Mouse (Mus musculus) neural tube, embryonic 11.5 days (tissue): ENCODE data around the gene Ccr2. TPM values are rescaled to one million over a fixed set of nuclear protein-coding genes. Genes with fewer than 3 reads are reported as not detected.
"Not testable (repeated sequence)": the region's sequence is repeated elsewhere in the genome, so short reads cannot be mapped to it uniquely, and the experiment has no call there.

Experiments
- ATAC-seq: fragments of 200-750 bp; cut with Nextera tagmentation; 2 replicates; pipeline ENCODE4 v1.8.0; 2017; ENCODE audit warnings: moderate number of reproducible peaks, mild to moderate bottlenecking, moderate TSS enrichment, moderate library complexity; ENCODE audit not compliant: insufficient read depth, low FRiP score, low TSS enrichment
- DNase-seq: peaks from one replicate; pipeline ENCODE4 v3.0.0-alpha.2; 2015; ENCODE audit warnings: low spot score
- H3K27ac ChIP-seq: fragments of 300-500 bp; sonication (generic); 2 replicates; pipeline ENCODE4 v1.5.1; 2014; ENCODE audit warnings: low read depth, mild to moderate bottlenecking, low read length
- H3K27me3 ChIP-seq: fragments of 300-500 bp; sonication (generic); 2 replicates; pipeline ENCODE4 v1.6.1; 2014; ENCODE audit warnings: mild to moderate bottlenecking, low read length, mixed read lengths; ENCODE audit not compliant: control insufficient read depth, insufficient read depth
- H3K36me3 ChIP-seq: fragments of 300-500 bp; sonication (generic); 2 replicates; pipeline ENCODE4 v1.6.1; 2014; ENCODE audit warnings: mild to moderate bottlenecking, low read length, moderate library complexity, mixed read lengths; ENCODE audit not compliant: control insufficient read depth, insufficient read depth
- H3K4me1 ChIP-seq: fragments of 300-500 bp; sonication (generic); 2 replicates; pipeline ENCODE4 v1.6.1; 2014; ENCODE audit warnings: low read length, mixed read lengths; ENCODE audit not compliant: control insufficient read depth, insufficient read depth
- H3K4me2 ChIP-seq: fragments of 300-500 bp; sonication (generic); 2 replicates; pipeline ENCODE4 v1.6.1; 2014; ENCODE audit warnings: low read depth, mild to moderate bottlenecking, moderate library complexity
- H3K4me3 ChIP-seq: fragments of 300-500 bp; sonication (generic); 2 replicates; pipeline ENCODE4 v1.5.1; 2014; ENCODE audit warnings: low read depth, low read length
- H3K9ac ChIP-seq: fragments of 300-500 bp; sonication (generic); 2 replicates; pipeline ENCODE4 v1.6.1; 2014; ENCODE audit warnings: mild to moderate bottlenecking, low read length
- H3K9me3 ChIP-seq: fragments of 300-500 bp; sonication (generic); 2 replicates; pipeline ENCODE4 v1.6.1; 2016; ENCODE audit warnings: low read length; ENCODE audit not compliant: control insufficient read depth
- WGBS: fragments of 180-500 bp; shearing (Covaris S2); extraction: QIAGEN DNeasy Blood & Tissue Kit; methylation state at CpG from one replicate; pipeline ENCODE4 v1.1.7; 2014; 5-methylcytosine and 5-hydroxymethylcytosine counted together
- polyA plus RNA-seq: library from polyadenylated mRNA; unstranded; fragments of >200 nt; fragmentation: Nextera tagmentation; extraction: Ambion mirVana; gene quantifications from 2 replicates; pipeline ENCODE4 v1.2.1, GENCODE M21; 2014

The Ccr2 gene
- polyA plus RNA-seq, 1 experiment from 2014 or later: 0.27 TPM

DNA sequence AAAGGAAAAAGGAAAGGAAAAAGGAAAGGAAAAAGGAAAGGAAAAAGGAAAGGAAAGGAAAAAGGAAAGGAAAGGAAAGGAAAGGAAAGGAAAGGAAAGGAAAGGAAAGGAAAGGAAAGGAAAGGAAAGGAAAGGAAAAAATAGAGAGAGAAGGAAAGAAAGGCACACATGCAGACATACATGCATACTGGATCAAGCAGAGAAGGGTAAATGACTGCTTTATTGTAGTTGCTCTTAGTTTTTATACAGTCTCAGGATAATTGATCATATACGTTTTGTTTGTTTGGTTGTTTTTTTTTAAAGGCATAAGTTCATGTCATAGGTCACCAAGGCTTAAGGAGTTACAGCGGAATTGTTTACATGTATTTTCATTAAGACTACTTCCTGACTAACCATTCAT is 31.1 kb downstream of the Ccr2 start:
- H3K9ac ChIP-seq, H3K27ac ChIP-seq, ATAC-seq, H3K27me3 ChIP-seq, H3K4me1 ChIP-seq, H3K4me3 ChIP-seq, DNase-seq, H3K36me3 ChIP-seq, H3K9me3 ChIP-seq, H3K4me2 ChIP-seq: not testable (repeated sequence)
- WGBS: 81% methylated on average over 2 of the region's 2 CpGs

DNA sequence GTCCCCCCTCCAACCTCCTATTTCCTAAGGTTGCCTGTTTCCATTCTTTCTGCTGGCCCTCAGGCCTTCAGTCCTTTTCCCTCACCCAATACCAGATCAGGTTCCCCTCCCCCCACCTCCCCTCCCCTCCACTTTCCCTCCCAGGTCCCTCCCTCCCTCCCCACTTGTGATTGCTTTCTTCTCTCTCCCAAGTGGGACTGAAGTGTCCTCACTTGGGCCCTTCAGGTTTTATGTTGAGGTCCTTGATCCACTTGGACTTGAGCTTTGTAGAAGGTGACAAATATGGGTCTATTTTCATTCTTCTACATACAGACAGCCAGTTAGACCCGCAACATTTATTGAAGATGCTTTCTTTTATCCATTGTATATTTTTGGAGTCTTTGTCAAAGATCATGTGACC is 33.2 kb downstream of the Ccr2 start:
- WGBS: 96% methylated on average over 1 of the region's 1 CpGs
- not testable (repeated sequence) for H3K4me2 ChIP-seq, H3K4me3 ChIP-seq, H3K9me3 ChIP-seq, ATAC-seq, H3K9ac ChIP-seq, H3K4me1 ChIP-seq, H3K27me3 ChIP-seq, H3K27ac ChIP-seq, DNase-seq, H3K36me3 ChIP-seq

DNA sequence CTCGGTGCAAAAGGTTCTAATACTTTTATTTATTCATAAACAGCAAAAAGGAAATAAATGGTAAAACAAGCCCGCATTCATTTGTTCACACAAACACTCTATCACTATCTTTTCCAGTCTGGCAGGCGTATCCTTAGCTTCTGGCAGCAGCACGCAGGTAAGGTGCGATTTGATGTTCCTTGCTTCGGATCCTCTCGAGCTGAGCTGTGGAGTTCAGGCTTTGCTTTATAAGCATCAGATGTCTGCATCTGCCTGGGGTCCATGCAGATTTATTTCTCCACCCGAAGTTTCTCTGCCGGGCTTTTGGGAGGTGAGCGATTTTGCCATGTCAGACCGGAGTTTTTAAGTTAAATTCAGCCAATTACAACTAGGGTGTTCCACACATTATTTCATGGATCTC is 35.9 kb downstream of the Ccr2 start:
- no peak overlapping the region for H3K4me3 ChIP-seq
- H3K9ac ChIP-seq: no peak overlapping the region
- H3K27ac ChIP-seq: no peak overlapping the region
- no peaks in the 10 kb centered on the region; the same call in 1 of the 2 replicates for H3K4me1 ChIP-seq
- no peak for DNase-seq
- no peaks in the 10 kb centered on the region for H3K9me3 ChIP-seq
- H3K36me3 ChIP-seq: no peaks in the 10 kb centered on the region
- ATAC-seq: no peak
- no peak overlapping the region for H3K4me2 ChIP-seq
- WGBS: 85% methylated on average over 11 of the region's 11 CpGs
- H3K27me3 ChIP-seq: no peaks in the 10 kb centered on the region

DNA sequence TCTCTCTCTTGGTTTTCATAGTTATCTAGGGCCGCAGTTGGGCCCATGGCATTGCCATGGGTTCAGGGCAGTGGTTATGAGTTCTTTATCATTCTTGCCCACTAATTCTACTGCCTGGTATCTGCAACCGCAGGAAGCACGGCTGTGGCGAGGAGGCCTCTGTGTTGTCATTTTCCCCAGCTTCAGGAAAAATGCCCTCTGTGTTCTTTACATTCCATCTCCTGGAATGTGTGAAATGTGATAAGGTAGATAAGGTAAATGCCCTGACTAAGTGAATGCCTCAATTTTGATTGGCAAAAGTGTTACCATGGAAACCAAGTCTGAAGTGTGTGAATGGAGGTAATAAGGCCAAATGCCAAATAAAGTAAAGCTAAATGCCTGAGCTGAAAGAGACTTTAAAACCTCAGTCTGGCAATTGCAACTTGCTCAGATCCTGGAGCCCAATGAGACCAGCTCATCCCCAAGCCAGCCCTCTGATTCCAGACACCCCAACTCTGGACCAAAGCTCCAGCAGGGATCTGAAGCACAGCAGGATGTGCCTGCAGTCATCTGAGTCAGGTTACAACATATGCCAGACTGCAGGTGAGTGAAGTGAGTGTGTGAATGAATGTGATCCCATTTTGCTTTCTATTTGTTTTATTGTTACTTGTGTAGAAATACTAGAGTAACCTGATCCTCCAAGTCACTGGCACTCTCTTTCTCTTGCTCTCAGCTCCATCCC is 36.5 kb downstream of the Ccr2 start:
- H3K9ac ChIP-seq: no peak overlapping the region
- WGBS: 66% methylated on average over 4 of the region's 4 CpGs
- no peaks in the 10 kb centered on the region for H3K9me3 ChIP-seq
- no peak overlapping the region for H3K4me2 ChIP-seq
- DNase-seq: no peak
- no peaks in the 10 kb centered on the region for H3K27me3 ChIP-seq
- H3K4me3 ChIP-seq: no peak overlapping the region
- ATAC-seq: no peak
- no peak overlapping the region for H3K27ac ChIP-seq
- H3K36me3 ChIP-seq: no peaks in the 10 kb centered on the region
- H3K4me1 ChIP-seq: no peaks in the 10 kb centered on the region; the same call in 1 of the 2 replicates

DNA sequence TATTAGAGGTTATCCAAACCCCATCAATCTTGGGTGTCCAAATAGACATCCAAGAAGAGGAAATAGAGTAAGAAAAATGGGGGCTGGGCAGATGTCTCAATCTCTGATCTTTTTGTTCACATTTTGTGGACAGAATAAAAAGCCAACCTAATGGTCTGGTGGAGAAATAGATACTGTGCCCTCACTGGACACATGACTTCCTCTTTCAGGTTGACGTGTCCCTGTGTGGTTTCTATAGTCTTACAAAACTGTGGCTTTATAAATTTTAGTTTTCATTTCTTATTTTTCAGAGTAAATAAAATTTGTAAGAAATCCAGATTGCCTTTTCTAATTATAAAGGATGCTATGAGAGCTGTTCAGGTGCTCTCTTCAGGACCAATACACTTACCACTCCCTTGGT is 41.9 kb downstream of the Ccr2 start:
- no peaks in the 10 kb centered on the region for H3K9me3 ChIP-seq
- no peak overlapping the region for H3K4me2 ChIP-seq
- 74% methylated on average over 1 of the region's 1 CpGs for WGBS
- no peaks in the 10 kb centered on the region for H3K36me3 ChIP-seq
- no peak overlapping the region for H3K4me3 ChIP-seq
- ATAC-seq (no peak), DNase-seq (no peak)
- H3K4me1 ChIP-seq: no peaks in the 10 kb centered on the region
- no peaks in the 10 kb centered on the region for H3K27me3 ChIP-seq
- no peak overlapping the region for H3K9ac ChIP-seq
- H3K27ac ChIP-seq: no peak overlapping the region

DNA sequence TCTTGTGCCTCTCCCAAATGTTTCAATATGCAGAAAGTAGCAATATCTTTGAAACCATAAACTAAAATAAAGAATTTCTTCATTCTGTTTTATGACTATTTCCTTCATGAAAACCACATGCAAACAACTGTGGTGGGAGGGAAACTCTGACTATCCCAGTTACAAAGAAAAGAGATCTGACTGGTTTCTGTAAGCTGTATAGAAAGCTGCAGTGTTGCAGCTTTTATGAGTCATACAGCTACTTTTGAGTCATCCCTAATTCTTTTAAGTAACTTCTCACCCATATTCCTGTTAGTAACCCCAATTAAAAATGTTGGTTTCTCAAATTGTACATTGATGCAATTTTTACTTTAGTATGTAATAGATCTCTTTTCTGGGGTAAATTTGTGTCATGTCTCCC is 44.6 kb downstream of the Ccr2 start:
- no peak overlapping the region for H3K9ac ChIP-seq
- no peaks in the 10 kb centered on the region for H3K9me3 ChIP-seq
- H3K27ac ChIP-seq: no peak overlapping the region
- ATAC-seq (no peak), DNase-seq (no peak)
- H3K4me2 ChIP-seq: no peak overlapping the region
- H3K4me1 ChIP-seq: no peaks in the 10 kb centered on the region
- no peaks in the 10 kb centered on the region for H3K27me3 ChIP-seq
- H3K36me3 ChIP-seq: no peaks in the 10 kb centered on the region
- no peak overlapping the region for H3K4me3 ChIP-seq

Other genes with a start within 250 kb of the Ccr2 start
- not detected in 2 replicates for gene Xcr1, start 239.9 kb upstream of the Ccr2 start, polyA plus RNA-seq
- 1.1 and 1.4 TPM in 2 replicates for gene Ccr1, start 133.3 kb upstream of the Ccr2 start, polyA plus RNA-seq
- not detected in 2 replicates for gene Ccr1l1, start 123.5 kb upstream of the Ccr2 start, polyA plus RNA-seq
- not detected in 2 replicates for gene Ccr3, start 80.0 kb upstream of the Ccr2 start, polyA plus RNA-seq
- 0.25 and 1.0 TPM in 2 replicates for gene Ccr5, start 19.6 kb downstream of the Ccr2 start, polyA plus RNA-seq
- gene 2010315B03Rik, start 210.7 kb downstream of the Ccr2 start, polyA plus RNA-seq: 3.5 and 4.9 TPM in 2 replicates